Mouse (Mus musculus) ovary, postnatal 10 days (tissue): Measurements from ENCODE around the gene Islr.

ENCODE experiments used
- DNase-seq: peaks from one replicate; pipeline ENCODE4 v3.0.0; 2022; ENCODE audit warnings: low spot score

Gene Islr

DNA sequence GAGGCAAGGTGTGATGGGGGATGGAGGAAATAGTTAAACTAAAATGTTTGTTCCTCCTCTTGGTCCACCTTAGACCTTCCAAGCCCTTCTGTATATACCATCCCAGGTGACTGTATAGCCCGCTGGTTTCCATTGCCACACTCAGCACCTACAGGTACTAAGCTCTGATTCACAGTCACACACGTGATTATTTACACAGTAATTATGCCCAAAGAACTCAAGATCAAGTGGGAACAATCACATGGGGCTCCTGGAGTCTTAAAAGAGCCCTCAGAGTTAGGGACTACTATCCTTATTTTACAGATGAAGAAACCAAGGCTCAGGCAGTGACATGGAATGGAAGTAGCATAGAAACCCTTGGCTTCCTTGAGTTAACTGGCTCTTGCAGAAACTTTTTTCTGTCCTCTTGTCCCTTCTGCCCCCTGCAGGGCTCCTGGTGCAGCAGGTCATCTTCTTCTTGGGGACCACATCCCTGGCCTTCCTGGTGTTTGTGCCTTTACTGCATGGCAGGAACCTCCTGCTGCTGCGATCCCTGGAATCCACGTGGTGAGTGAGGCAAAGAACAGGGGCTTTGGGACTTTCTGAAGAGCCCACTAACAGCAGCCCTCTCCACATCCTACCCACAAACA, 53.3 kb downstream of the Islr start:
- DNase-seq, result no peak

DNA sequence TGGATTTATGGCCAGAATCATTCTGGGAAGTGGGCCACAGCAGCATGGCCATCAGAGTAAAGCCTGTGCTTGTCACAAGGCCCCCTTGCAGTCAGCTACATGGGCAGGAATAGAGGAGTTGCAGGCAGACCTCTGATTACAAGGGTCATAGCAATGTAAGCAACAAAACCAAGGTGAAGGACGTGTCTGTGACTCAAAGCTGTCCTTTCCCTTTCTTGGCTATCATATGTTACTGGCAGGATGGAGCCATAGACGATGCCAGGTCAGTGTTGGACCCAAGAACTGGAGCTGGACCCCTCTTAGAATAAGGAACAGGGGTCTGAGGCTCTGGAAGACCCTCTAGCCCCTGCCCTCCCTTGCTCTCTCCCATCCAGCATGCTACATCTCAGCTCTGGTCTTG, 55.3 kb downstream of the Islr start:
- DNase-seq, result no peak

DNA sequence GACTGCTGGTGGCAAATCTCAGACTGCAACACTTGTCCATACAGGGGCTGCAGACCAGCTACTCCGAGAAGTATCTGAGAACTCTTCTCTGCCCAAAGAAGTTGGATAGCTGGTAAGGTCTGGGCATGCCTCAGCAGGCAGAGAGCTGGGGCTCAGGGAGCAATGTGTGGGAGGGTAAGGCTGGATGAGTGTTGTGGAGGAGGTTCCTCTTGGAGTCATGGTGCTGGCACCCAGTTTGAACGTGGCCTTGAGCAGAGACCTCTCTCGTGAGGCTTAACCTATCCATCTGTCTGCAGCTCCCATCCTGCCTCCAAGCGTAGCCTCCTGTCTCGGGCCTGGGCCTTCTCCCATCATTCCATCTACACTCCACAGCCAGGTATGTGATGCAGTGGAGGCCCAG, 58.7 kb downstream of the Islr start:
- DNase-seq, result no peak

DNA sequence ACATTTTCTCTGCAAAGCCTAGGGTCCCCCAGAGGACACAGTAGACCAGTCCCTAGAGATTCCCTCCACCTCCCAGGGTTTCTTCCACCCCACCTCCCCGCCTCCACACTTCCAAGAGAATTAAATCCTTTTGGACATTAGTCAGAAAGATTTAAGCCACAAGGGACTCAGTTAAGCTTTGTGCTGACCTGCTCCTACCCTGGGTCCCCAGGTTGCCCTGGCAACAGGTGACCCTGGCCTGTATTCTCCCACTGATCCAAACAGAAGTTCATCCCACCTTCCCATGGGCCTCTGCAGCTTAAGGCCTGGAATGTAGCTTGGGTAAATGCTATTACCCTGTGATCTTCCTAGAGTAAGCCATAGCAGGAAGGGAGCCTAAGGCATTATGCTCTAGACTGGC, 59.4 kb downstream of the Islr start:
- DNase-seq, result no peak

DNA sequence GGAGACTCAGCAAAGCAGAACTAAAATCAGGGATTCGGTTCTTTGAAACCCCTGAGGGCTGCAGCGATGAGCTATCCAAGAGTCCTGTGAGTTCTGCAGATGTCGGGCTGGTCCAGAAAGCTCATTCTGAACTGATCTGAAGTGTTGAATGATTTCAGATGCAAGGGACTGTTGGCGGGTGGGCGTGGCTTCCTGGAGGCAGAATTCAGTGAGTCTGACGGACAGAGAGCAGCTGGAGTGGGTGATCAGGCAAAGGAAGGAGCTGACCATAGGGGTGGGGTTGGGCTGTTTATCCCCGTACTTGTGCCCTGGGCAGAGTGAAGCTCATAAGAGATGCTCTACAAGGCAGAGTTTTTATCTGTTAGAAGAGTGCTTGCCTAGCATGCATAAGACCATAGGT, 60.7 kb downstream of the Islr start:
- DNase-seq, result no peak

DNA sequence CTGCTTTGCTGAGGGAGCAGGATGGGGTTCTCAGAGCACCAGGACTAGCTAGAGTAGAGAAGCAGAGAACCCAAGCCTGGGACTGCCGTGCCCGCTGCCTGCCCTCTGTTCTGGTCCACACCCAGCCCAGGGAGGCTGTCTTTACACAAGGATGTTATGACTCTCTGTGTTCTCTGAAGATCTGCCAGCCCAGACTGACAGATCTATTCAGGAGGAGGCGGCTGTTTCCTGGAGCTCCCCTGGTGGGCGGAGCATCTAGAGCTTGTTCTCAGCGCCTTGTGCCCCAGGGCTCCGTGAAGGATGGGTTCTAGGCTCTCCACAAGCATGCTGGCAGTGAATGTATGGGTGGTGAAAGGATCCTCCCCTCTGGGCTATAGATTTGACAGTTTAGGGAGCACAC, 64.2 kb downstream of the Islr start:
- DNase-seq, result no peak

DNA sequence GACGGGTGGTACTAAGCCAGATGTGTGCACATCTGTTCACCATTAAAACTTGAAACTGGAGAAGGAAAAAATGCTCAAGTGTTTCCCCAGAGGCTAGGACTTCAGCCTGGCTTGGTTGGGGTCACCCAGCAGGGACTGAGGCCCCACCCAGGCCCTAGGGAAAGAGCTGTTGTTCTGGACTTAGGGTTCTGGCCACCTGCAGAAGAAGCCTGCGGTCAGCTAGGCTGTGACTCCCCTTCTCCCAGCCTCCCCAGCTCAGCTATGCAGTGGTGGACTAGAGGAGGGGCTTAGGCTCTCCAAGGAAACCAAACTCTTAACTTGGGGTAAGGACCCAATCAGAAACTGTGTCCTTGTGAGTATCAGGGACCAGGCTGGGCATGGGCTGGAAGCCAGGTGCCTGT, 68.2 kb downstream of the Islr start:
- no peak for DNase-seq

DNA sequence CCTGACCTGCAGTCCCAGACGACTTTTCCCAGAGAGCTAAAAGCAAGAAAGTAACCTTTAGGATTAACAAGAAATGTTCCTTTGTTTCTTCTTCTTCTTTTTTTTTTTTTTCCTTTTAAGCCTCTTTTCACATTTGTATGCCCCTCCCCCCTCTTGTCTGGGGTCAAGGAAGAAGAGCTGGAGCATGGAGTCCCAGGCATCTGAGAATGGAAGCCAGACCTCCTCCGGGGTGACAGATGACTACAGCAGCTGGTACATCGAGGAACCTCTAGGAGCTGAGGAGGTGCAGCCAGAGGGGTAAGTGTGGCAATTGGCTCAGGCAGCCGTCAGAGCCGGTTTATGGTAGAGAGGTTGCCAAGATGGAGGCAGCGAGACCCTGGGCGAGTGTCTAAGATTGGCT, 69.2 kb downstream of the Islr start:
- no peak for DNase-seq

DNA sequence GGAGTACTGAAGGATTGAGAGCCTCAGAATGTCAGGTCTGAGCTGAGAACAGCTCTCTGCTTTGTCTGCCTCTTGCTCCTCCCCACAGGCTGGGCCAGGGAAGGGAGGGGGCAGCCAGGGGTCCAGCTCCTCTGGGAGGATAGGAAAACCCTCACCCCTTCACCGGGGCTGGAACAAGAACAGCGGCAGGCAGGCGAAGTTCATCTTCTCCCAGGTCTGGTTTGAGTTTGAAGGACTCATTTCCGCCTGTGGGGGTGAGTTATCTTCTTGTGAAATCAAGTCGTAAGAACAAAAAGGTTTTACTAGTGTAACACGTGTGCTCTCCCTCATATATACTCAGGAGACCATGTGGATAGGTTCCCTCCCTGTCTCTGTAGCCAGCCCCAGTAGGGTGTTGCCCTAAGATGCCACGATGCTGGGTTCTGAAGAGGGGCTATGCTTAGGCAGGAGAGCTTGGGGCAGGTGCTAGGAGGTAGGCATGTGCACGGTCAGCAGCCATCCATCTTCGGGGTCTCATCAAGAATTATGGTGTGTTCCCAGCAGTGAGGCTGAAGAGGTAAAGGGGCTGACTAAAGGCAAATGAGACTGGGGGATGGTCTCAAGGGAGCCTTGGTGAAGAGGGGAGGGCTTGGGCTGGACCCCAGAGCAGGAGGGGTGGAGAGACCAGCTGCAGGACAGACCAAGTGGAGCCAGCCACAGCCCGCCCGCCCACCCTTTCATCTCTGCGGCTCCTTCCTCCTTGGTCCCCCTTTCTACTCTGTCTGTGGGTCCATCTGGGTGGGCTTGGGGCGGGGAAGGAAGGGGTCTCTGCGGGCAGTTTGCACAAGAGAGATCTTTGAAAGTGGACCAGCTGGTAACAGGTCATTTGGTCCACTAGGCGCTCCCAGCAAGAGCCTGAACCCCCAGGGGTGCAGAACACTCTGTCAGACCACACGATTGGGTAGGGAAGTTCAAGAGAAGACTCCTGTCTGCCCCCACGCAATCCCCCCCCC, 69.9 kb downstream of the Islr start:
- DNase-seq, result no peak

DNA sequence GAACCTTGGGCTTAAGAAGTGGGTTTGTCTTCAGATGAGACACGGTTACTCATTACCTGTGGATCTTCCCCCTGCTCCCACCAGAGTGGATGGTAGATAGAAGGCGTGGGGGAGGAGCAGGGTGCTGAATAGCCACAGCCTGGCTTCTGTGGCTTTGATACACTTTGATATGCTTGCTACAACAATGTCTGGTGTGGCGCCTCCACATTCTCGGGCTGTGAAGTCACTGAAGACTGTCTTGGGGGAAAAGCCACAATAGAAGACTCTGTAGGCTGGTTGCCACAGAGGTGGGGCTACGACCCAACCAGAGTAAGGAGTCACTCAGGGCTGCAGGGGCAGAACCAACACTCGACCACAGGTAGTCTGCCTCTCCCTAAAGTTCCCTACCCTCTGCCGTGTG, 72.4 kb downstream of the Islr start:
- DNase-seq, result no peak

DNA sequence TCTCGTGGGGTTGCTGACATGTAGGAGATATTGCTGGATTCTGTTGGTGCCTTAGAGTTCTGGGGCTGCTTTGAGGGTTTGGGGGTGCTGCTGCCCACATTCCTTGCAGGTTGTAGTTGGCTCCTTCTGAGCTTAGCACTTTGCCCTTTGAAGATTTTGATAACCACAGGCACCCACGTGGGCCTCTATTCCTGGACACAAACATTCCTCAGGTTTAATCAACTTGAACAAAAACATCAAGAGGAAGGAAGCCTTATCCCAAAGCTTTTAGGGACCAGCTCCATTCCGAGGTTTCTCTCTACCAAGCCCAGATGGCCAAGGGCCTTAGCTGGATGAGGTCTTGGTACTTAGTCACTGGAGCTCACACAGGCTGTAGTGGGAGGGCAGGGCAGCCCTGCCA, 73.2 kb downstream of the Islr start:
- DNase-seq, result no peak

DNA sequence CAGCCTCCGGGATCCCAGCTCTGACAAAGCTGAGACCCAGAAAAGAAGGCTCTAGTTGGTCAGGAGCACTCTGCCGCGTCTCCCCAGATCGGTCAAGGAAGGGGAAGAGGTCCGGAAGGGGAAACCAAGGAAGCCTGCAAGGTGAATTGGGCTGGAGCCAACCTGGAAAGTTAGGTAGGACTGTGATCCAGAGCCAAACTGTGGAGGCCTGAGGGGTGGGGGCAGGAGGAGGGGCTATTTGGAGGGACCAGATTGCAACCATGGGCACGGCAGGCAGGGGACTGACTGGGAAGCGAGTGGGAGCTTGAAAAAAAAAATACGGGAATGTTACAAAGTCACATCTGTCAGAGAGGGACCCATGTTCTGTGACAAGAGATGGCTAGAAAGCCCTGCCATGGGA, 74.6 kb downstream of the Islr start:
- DNase-seq, result no peak

DNA sequence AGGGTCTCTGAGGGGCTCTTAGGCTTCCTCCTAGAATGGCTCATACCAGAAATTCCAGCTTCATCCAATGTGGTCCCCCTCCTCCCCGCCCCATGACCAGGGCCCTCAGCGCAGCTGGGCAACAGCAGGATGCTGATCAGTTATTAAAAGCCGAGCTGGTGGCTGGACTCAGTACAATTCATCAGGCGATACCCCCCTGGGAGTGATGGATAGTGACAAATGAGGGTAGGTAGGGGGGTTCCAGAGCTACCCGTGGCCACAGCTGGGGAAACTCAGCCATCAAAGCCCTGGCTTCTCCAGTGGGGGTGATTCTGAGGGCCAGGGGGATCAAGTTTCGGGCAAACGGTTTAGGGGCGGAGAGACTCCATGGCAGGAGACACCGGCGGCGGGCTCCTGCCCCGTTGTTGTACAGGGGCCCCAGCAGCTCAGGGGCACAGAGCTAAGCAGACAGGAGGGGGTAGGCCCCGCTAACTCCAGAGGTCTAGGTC, 75.1 kb downstream of the Islr start:
- no peak for DNase-seq

DNA sequence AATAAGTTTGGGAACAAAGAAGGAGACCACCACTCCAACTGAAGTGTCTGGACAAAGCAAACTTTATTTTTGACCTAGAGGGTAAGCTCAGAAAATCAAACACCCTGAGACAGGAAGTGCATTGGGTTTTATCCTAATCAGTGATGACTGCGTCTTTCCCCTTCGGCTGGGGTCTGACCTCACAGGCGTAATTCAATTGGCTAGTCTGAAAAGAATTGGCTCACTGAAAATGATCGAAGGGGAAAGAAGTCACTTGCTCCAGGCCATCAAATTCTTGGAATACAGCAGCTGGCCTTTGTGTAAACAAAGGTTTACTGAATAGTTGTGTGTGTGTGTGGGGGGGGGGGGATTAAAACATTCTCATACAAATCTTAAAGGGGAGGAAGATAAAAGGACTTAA, 78.3 kb downstream of the Islr start:
- no peak for DNase-seq

DNA sequence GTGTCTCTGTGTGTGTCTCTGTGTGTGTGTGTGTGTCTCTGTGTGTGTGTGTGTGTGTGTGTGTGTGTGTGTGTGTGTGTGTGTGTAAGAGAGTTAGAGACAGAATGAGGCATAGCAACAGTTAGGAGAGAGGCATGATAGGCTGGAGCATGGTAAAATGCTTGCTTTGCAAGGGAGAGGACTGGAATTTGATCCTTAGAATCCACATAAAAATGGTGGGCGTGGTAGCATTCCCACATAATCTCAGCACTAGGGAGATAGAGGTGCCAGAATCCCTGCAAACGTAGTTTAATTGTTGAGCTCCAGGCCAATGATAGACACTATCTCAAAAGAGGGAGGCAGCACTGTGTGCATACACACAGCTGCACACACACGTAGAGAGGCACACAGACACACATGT, 79.0 kb downstream of the Islr start:
- no peak for DNase-seq

DNA sequence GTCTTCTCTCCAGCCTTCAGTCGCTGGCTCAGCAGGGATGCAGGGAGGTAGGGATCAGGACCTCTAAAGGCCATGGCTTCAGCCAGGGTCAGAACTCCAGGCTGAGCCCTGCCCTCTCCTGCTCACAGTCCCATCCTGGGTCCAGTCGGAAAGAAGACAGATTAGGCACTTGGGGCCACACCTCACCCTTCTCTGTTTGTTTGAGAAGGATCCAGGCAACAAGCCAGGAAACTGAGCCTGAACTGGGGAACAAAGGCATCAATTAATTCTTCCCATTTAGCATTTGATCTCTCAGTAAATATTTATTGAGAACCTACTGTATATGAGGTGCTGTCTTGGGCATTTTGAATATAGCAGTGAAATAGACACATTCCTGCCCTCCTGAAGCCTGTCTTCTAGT, 85.4 kb downstream of the Islr start, which contains the start of gene Ccdc33:
Gene Ccdc33, minus strand, starts transcription at position 153 of the 400 bp plus-strand sequence.
- DNase-seq, result no peak

DNA sequence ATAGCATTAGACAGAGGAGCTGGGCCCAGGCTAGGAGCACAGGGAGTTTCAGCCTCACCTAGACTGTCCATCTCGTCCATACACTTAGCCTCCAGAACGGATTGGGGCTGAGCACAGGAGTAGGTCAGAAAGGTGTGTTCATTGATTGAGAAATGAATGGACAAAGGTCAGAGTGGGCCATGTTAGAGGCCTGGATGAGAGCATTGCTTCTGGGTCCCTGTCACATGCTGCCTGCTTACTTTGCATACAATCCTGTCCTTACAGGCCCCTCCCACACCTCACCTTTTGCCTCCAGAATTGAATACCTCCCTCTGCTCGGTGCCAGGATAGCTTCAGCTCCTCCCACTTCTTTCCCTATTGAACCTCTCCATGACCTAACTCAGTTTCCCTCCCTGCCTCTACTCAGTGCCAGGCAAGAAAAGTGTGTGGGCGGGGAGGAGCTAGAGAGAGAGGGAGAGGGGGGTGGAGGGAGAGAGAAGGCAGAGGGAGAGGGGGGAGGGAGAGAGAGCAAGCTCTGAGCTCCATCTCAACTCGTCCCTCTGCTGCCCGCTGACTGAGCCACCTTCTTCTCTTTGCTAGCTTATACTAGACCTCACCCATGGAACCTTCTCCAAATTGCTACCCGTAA, 88.0 kb downstream of the Islr start:
- no peak for DNase-seq

DNA sequence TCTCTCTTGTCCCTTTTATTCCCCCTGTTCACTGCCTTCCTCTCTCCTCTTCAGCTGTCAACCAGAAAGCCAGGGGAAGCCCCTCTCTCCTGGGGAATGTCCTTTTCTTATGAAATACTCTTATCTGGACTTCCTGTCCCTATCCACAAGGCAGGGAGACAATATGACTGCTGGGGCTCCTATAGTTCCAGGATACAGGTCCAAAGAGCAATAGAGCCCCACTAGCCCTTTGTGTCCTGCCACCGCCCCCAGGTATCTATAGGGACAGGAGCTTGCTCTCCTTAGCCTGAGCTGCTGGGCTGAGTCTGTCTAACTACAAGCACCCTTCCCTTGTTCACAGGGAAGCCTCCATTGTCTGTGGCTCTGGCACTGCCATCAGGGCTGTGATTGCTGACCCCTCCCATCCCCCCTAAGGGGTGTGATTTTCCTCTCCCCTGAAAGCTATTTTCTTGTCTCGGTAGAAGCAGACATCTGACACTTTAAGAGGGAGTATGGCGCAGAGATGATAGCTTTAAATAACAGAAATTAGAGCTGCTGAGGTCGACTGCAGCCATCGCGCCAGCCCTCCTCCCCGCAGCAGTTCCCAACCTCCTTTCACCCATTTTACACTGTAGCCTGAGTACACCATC, 88.7 kb downstream of the Islr start:
- DNase-seq, result no peak

DNA sequence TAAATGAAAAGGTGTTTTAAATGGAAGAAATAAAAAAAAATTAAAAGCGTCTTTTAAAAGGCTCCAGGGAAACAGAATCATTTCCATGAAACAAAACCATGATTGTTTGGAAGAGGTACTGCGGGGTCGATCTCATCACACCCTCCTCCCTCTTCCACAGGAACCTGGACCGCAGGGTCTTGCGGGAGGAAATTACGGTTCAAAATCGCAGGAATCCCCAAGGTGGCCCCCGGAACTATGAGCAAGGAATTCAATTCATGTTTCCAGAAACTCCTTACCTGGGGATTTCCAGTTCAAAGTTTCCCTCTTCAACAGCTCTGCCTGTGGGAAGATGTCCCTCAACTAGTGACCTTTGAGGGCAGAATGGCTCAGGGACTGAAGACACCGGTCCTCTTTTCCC, 90.1 kb downstream of the Islr start:
- DNase-seq, result no peak

DNA sequence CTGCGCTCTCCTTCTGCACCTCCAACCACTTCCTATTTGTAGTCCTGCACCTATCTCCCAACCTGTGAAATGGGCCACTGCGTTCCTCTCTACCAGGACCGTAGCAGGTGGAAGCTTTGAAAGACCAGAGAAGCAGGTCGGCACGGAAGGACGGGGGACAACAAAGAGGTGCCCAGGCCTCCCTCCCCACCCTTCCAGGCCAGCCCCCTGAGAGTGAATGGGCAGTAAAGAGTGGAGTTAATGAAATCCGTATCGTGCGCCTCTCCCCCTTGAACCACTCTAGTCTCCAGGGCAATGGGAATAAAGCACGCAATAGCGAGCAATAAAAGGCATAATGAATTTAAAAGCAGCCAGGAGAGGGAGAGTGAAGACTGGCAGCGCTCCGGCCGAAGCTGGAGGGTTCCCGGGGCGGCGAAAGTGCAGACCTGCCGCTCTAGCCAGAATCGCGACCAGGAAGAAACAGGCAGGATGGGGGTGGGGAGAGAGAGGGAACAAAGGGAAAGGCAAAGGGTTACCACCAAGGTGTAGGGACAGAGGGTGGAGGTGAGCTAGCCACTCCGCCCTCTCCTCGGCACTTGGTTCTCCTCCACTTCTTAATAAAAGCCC, 90.7 kb downstream of the Islr start:
- no peak for DNase-seq

DNA sequence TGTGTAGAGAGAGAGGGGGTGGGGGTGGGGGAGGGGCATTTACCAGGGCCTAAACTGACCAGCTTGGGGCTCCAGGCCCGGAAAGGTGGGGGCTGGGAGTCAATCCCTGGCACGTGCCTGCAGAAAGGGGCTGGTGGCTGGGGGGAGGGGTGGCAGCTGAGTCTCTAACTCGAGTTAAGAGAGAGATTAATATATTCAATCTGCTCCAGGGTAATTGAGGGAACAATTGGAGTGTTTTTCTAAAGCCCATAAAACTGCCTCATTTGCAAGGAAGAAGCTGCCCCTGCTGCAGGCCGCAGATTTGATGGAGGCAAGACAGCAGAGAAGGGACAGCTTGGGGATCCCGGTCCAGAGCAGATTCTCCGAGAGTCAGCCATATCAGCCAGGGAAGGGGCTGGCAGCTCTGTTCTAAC, 91.2 kb downstream of the Islr start:
- no peak for DNase-seq

DNA sequence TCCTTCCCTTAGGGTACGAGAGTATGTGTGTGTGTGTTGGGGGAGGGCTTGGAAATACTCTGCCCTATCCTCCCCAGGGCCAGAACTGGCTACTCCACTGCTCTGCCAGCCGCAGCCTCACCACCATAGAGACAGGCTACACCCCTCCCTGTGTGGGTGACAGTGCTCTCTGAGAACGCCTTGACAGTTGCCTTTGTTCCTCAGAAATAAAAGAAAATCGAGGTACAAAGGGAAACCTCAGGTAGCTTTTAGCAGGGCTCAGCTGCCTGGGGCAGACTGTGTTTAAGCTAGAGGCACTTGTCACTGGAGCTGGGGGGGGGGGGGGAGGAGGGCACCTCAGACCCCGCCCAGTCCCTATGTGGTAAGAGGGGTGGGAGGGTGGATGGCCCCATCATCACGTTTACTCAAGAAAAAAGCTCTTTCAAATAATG, 91.8 kb downstream of the Islr start:
- DNase-seq, result no peak
